Mouse (Mus musculus) midbrain, embryonic 11.5 days (tissue): ENCODE results near the gene Tpm4. TPM values are rescaled to one million over a fixed set of nuclear protein-coding genes. Genes with fewer than 3 reads are reported as not detected.

Experiments
- ATAC-seq: fragments of 200-750 bp; cut with Nextera tagmentation; 2 replicates; pipeline ENCODE4 v1.8.0; 2017; ENCODE audit warnings: moderate TSS enrichment, moderate library complexity; ENCODE audit not compliant: low FRiP score
- DNase-seq: peaks from one replicate; pipeline ENCODE4 v3.0.0; 2015; ENCODE audit warnings: low spot score; ENCODE audit errors: missing footprints
- H3K27ac ChIP-seq: fragments of 300-500 bp; sonication (generic); 2 replicates; pipeline ENCODE4 v1.5.1; 2014; ENCODE audit warnings: low read depth, low read length
- H3K27me3 ChIP-seq: fragments of 300-500 bp; sonication (generic); 2 replicates; pipeline ENCODE4 v1.6.1; 2014; ENCODE audit warnings: mild to moderate bottlenecking, low read length, moderate library complexity, mixed read lengths; ENCODE audit not compliant: control insufficient read depth, insufficient read depth
- H3K36me3 ChIP-seq: fragments of 300-500 bp; sonication (generic); 2 replicates; pipeline ENCODE4 v1.6.1; 2014; ENCODE audit warnings: mild to moderate bottlenecking, low read length, moderate library complexity, mixed read lengths; ENCODE audit not compliant: control insufficient read depth, insufficient read depth
- H3K4me1 ChIP-seq: fragments of 300-500 bp; sonication (generic); 2 replicates; pipeline ENCODE4 v1.6.1; 2014; ENCODE audit warnings: low read length; ENCODE audit not compliant: control insufficient read depth, insufficient read depth
- H3K4me2 ChIP-seq: fragments of 300-500 bp; sonication (generic); 2 replicates; pipeline ENCODE4 v1.6.1; 2014; ENCODE audit warnings: mild to moderate bottlenecking, moderate library complexity
- H3K4me3 ChIP-seq: fragments of 300-500 bp; sonication (generic); 2 replicates; pipeline ENCODE4 v1.5.1; 2014; ENCODE audit warnings: low read depth, low read length
- H3K9ac ChIP-seq: fragments of 300-500 bp; sonication (generic); 2 replicates; pipeline ENCODE4 v1.6.1; 2014; ENCODE audit warnings: low read length
- H3K9me3 ChIP-seq: fragments of 300-500 bp; sonication (generic); 2 replicates; pipeline ENCODE4 v1.6.1; 2016; ENCODE audit warnings: low read length; ENCODE audit not compliant: control insufficient read depth
- WGBS: fragments of 180-500 bp; shearing (Covaris S2); extraction: QIAGEN DNeasy Blood & Tissue Kit; methylation state at CpG from one replicate; pipeline ENCODE4 v1.1.7; 2014; 5-methylcytosine and 5-hydroxymethylcytosine counted together
- polyA plus RNA-seq: library from polyadenylated mRNA; unstranded; fragments of >200 nt; fragmentation: Nextera tagmentation; extraction: Ambion mirVana; gene quantifications from 2 replicates; pipeline ENCODE4 v1.2.1, GENCODE M21; 2014

Tpm4 gene
- polyA plus RNA-seq, 1 experiment from 2014 or later: 548 TPM

- Histone ChIP-seq H3K27ac (peak overlapping the region; percentile 93), H3K36me3 (peaks cover 5% of the 10 kb centered on the region), H3K4me3 (peak overlapping the region; percentile 58), H3K4me2 (peak overlapping the region; percentile 86), H3K27me3 (no peaks in the 10 kb centered on the region), H3K9ac (peak overlapping the region; percentile 86), H3K9me3 (no peaks in the 10 kb centered on the region), H3K4me1 (peaks cover 8% of the 10 kb centered on the region)
- under 1% methylated on average over 59 of the region's 62 CpGs for WGBS
- DNase-seq (peak; percentile 95), ATAC-seq (peak; percentile 77)
These were observed 899 bp downstream of the Tpm4 start for GRCm38 (mm10) chr8:72135446-72136301.

- Histone ChIP-seq H3K27me3 (no peaks in the 10 kb centered on the region), H3K4me2 (peak overlapping the region; percentile 86), H3K4me3 (peak overlapping the region; percentile 58), H3K9me3 (no peaks in the 10 kb centered on the region), H3K9ac (peak overlapping the region; percentile 86), H3K27ac (peak overlapping the region; percentile 93), H3K36me3 (peaks cover 5% of the 10 kb centered on the region), H3K4me1 (peaks cover 8% of the 10 kb centered on the region)
- peak; percentile 92 for DNase-seq
- 2% methylated on average over 18 of the region's 18 CpGs for WGBS
- ATAC-seq: peak; percentile 25; the same call in 1 of the 2 replicates
These were observed 1.7 kb downstream of the Tpm4 start for GRCm38 (mm10) chr8:72136302-72136978.

- Histone ChIP-seq H3K4me2 (no peak overlapping the region; the same call in 1 of the 2 replicates), H3K9ac (no peak overlapping the region), H3K27ac (no peak overlapping the region), H3K9me3 (no peaks in the 10 kb centered on the region), H3K27me3 (no peaks in the 10 kb centered on the region), H3K4me3 (no peak overlapping the region), H3K36me3 (peaks cover 5% of the 10 kb centered on the region), H3K4me1 (peaks cover 8% of the 10 kb centered on the region)
- no peak for DNase-seq
- ATAC-seq: no peak
- 87% methylated on average over 2 of the region's 2 CpGs for WGBS
These were observed 2.7 kb downstream of the Tpm4 start for GRCm38 (mm10) chr8:72137431-72137830.

GRCm38 (mm10) chr8:72138456-72138855, 3.7 kb downstream of the Tpm4 start:
- no peaks in the 10 kb centered on the region for H3K9me3 ChIP-seq
- no peak overlapping the region for H3K9ac ChIP-seq
- no peak overlapping the region for H3K27ac ChIP-seq
- H3K36me3 ChIP-seq: peaks cover 9% of the 10 kb centered on the region
- no peak for ATAC-seq
- WGBS: 95% methylated on average over 5 of the region's 5 CpGs
- H3K27me3 ChIP-seq: no peaks in the 10 kb centered on the region
- DNase-seq: no peak
- H3K4me1 ChIP-seq: peaks cover 8% of the 10 kb centered on the region
- no peak overlapping the region for H3K4me2 ChIP-seq
- no peak overlapping the region for H3K4me3 ChIP-seq

GRCm38 (mm10) chr8:72143256-72143824, 8.6 kb downstream of the Tpm4 start:
- no peak overlapping the region for H3K9ac ChIP-seq
- DNase-seq (peak; percentile 76), ATAC-seq (no peak)
- H3K27ac ChIP-seq: no peak overlapping the region
- H3K36me3 ChIP-seq: peaks cover 28% of the 10 kb centered on the region
- 95% methylated on average over 13 of the region's 13 CpGs for WGBS
- H3K4me2 ChIP-seq: no peak overlapping the region
- no peaks in the 10 kb centered on the region for H3K9me3 ChIP-seq
- H3K4me3 ChIP-seq: no peak overlapping the region
- H3K4me1 ChIP-seq: no peaks in the 10 kb centered on the region
- no peaks in the 10 kb centered on the region for H3K27me3 ChIP-seq

GRCm38 (mm10) chr8:72144345-72144975, 9.7 kb downstream of the Tpm4 start:
- DNase-seq (peak; percentile 49), ATAC-seq (no peak)
- WGBS: 91% methylated on average over 5 of the region's 5 CpGs
- peaks cover 28% of the 10 kb centered on the region for H3K36me3 ChIP-seq
- no peaks in the 10 kb centered on the region for H3K27me3 ChIP-seq
- no peaks in the 10 kb centered on the region for H3K9me3 ChIP-seq
- no peak overlapping the region for H3K4me2 ChIP-seq
- H3K4me1 ChIP-seq: no peaks in the 10 kb centered on the region
- H3K27ac ChIP-seq: no peak overlapping the region
- H3K9ac ChIP-seq: no peak overlapping the region
- H3K4me3 ChIP-seq: no peak overlapping the region

GRCm38 (mm10) chr8:72145511-72145910, 10.7 kb downstream of the Tpm4 start:
- Histone ChIP-seq H3K4me2 (no peak overlapping the region), H3K9me3 (no peaks in the 10 kb centered on the region), H3K9ac (no peak overlapping the region), H3K4me1 (no peaks in the 10 kb centered on the region), H3K27me3 (no peaks in the 10 kb centered on the region), H3K36me3 (peaks cover 26% of the 10 kb centered on the region), H3K27ac (no peak overlapping the region), H3K4me3 (no peak overlapping the region)
- DNase-seq: no peak
- WGBS: 92% methylated on average over 3 of the region's 3 CpGs
- ATAC-seq: no peak

GRCm38 (mm10) chr8:72146056-72146455, 11.3 kb downstream of the Tpm4 start:
- Histone ChIP-seq H3K9ac (no peak overlapping the region), H3K27ac (no peak overlapping the region), H3K4me2 (no peak overlapping the region), H3K36me3 (peaks cover 27% of the 10 kb centered on the region), H3K4me1 (no peaks in the 10 kb centered on the region), H3K4me3 (no peak overlapping the region), H3K27me3 (no peaks in the 10 kb centered on the region), H3K9me3 (no peaks in the 10 kb centered on the region)
- peak; percentile 8 for DNase-seq
- WGBS: 79% methylated on average over 1 of the region's 1 CpGs
- ATAC-seq: no peak
